Mouse (Mus musculus) embryonic stem cell, embryonic (primary cell): ENCODE measurements around the gene Gm49396.

Experiments used
- CTCF ChIA-PET, 4 experiments: fragments of 300-600 bp in 2 of 4; fragments of 350-600 bp in 2 of 4; sonication (Branson Sonifier 250); formaldehyde crosslinking; loops; one replicate each; lab custom pipeline; 2022; ENCODE audit warnings: inconsistent platforms in 2 of 4; lab: Charles Lee
- POLR2A ChIA-PET, 4 experiments: fragments of 300-600 bp in 2 of 4; fragments of 350-600 bp in 2 of 4; sonication (Branson Sonifier 250); formaldehyde crosslinking; loops; one replicate each; lab custom pipeline; 2022; ENCODE audit warnings: antibody characterized with exemption in 4 of 4, inconsistent platforms in 1 of 4; lab: Charles Lee

The Gm49396 gene

DNA sequence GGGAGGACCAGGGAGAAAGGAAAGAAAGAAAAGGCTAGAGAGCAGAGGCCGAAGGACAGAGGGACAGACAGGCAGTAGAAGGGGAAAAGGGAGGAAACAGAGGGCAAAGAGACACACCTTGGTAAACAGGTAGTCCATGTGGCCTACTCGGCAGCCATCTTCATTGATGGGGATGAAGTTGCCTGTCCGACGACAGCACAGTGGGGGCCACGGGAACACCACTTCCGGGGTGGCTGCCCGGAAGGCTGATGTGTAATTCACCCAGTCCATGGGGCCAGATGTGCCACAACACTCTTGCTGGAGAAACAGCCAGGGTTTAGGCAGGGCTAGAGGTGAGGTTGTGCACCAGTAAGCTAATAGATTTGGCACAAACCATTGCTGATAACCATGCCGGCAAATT, 41.8 kb downstream of the Gm49396 start:
- CTCF ChIA-PET, result interaction anchor here in 3 of 4 experiments (0.6 to 4.4 kb wide), 10 partner anchors 9 to 273 kb away, joined by 3 to 29 read pairs (median 4); partner anchors contain the start of genes Upk1a (in 2 of the 3) and Kmt2b (in 1 of the 3)
- POLR2A ChIA-PET, result interaction anchor here (0.6 to 5.3 kb wide), 18 partner anchors 9 to 352 kb away, joined by 3 to 85 read pairs (median 4); partner anchors contain the start of genes Kmt2b (in 3 of the 4), Cox6b1 (in 1 of the 4), Hspb6 (in 1 of the 4) and Proser3 (in 1 of the 4)

DNA sequence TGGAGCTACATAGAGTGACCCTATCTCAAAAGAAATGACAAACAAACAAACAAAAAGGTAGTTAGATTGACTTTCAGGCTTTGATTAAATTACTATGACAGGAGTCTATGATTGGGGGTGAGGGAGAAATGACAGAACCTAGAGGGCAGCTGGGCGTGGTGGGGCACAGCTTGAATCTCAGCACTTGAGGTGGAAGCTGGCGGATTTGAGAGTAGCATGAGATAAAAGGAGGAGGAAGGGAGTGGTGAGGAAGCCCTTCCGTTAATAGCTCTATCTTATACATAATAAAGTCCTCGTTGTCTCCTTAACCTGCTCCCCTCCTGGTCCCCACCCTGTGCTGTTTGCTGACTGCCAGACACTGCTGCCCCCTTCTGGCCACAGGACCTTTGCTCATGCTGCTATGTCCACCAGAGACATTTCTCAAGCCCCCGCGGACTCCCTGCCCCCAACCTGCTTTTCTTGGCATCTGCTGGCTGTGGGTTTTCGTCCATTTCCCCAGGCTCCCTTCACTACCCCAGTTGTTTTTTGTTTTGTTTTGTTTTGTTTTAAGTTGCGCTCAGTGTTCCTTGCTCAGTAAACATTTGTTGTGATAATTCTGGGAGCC, 44.7 kb downstream of the Gm49396 start:
- ChIA-PET CTCF (interaction anchor here (0.5 to 4.1 kb wide), 71 partner anchors 9 to 450 kb away, joined by 3 to 43 read pairs (median 4); partner anchors contain the start of genes Cox6b1 (in 3 of the 4), Zbtb32 (in 3 of the 4), Gm49396 (in 2 of the 4) and Hspb6 (in 2 of the 4)), POLR2A (interaction anchor here (0.6 to 5.6 kb wide), 48 partner anchors 8 to 329 kb away, joined by 3 to 79 read pairs (median 4); partner anchors contain the start of genes Cox6b1 (in 3 of the 4), Hspb6 (in 3 of the 4), Kmt2b (in 3 of the 4) and Proser3 (in 3 of the 4))

DNA sequence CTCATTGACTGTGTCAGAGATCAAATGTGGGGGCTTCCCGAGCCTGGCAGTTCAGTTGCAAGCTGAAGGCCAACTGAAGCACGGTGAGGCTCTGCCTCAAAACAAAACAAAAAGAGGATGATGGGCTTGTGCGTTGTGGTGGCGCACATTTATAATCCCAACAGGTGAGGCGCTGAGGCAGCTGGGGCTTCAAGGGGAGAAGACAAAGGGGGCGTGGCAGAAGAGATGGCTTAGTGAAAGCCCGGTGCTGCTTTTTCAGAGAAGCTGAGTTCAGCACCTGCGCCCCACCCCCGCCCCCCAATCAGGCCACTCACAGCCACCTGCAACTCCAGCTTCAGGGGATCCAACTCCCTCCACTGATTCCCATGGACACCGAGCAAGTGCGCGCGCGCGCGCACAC, 45.3 kb downstream of the Gm49396 start:
- ChIA-PET CTCF (interaction anchor here (0.5 to 4.1 kb wide), 41 partner anchors 8 to 666 kb away, joined by 3 to 43 read pairs (median 5); partner anchors contain the start of genes Cox6b1 (in 2 of the 4), Kmt2b (in 2 of the 4), Zbtb32 (in 2 of the 4) and E130208F15Rik (in 1 of the 4)), POLR2A (interaction anchor here (0.6 to 5.6 kb wide), 41 partner anchors 8 to 328 kb away, joined by 3 to 79 read pairs (median 4); partner anchors contain the start of genes Cox6b1 (in 3 of the 4), Hspb6 (in 3 of the 4), Kmt2b (in 3 of the 4) and Proser3 (in 3 of the 4))

DNA sequence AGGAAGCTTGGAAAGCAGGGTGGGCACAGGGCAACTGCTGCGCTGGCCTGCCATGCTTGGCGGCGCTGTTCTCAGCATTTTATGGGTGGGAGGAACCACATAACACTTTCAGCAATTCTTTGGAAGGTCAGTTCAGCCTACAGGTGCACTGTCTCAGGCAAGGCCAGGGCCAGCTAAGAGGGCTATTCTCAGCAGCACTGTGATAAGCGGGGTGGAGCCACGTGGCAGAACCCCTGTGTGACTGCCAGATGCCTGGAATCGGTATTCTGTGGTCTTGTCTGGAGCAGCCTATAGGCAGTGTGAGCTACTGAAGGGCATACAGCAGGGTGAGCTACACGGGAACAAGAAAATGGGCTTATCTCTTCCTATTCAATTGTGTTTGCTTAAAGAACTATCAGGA, 46.9 kb downstream of the Gm49396 start:
- ChIA-PET CTCF (interaction anchor here (0.5 to 4.1 kb wide), 19 partner anchors 9 to 488 kb away, joined by 3 to 43 read pairs (median 3); partner anchors contain the start of genes Kmt2b (in 2 of the 4), Zbtb32 (in 2 of the 4), Cox6b1 (in 1 of the 4) and Prodh2 (in 1 of the 4)), POLR2A (interaction anchor here in 2 of 4 experiments (0.6 to 5.6 kb wide), 16 partner anchors 10 to 173 kb away, joined by 3 to 79 read pairs (median 4); partner anchors contain the start of genes Kmt2b (in 2 of the 2), Zbtb32 (in 2 of the 2), Cox6b1 (in 1 of the 2) and Haus5 (in 1 of the 2))

GRCm38 (mm10) chr7:30612654-30613402, 49.7 kb downstream of the Gm49396 start, which contains the start of gene Upk1a:
TSS of gene Upk1a (minus strand) at chr7:30612847.
- POLR2A ChIA-PET, result interaction anchor here in 2 of 4 experiments (0.6 to 5.6 kb wide), 12 partner anchors 10 to 333 kb away, joined by 3 to 58 read pairs (median 5); partner anchors contain the start of genes Kmt2b (in 2 of the 2), Cox6b1 (in 1 of the 2), Thap8 (in 1 of the 2) and Wdr62 (in 1 of the 2)
- CTCF ChIA-PET, result interaction anchor here (0.5 to 3.2 kb wide), 50 partner anchors 9 to 591 kb away, joined by 3 to 29 read pairs (median 4); partner anchors contain the start of genes Cox6b1 (in 2 of the 4), Alkbh6 (in 1 of the 4), Haus5 (in 1 of the 4) and Kmt2b (in 1 of the 4)

DNA sequence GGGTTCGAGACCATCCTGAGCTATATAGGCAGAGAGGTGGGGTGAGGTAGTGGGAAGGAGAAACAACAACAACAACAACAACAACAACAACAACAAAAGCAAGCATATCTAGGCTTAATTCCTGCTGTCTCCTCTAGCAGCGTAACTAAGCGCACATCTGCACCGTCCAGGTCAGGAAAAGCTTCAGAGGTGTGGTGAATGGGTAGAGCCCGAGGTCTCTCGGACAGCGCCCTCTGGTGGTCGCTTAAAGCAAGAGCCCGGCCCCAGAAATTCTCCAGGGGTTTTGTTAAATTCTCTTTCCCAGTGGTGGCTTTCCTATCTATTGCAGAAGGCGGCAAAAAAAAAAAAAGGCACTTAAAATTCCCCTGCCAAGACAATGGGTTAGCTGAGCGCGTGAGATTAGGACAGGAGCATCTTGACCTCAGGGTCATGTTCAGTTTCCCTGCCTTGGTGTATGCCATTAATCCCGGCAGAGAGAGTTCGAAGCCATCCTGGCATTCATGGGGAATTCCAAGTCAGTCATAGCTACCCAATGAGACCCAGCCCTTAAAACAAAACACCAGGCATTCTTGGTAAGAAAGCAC, 50.5 kb downstream of the Gm49396 start:
- ChIA-PET POLR2A (interaction anchor here (0.8 to 5.6 kb wide), 17 partner anchors 9 to 589 kb away, joined by 3 to 58 read pairs (median 8); partner anchors contain the start of genes Cox6b1 (in 3 of the 4), Kmt2b (in 2 of the 4), Hspb6 (in 1 of the 4) and Proser3 (in 1 of the 4)), CTCF (interaction anchor here (0.5 to 3.2 kb wide), 58 partner anchors 9 to 1458 kb away, joined by 3 to 29 read pairs (median 4); partner anchors contain the start of genes Cox6b1 (in 2 of the 4), Kmt2b (in 2 of the 4), Alkbh6 (in 1 of the 4) and Haus5 (in 1 of the 4))

DNA sequence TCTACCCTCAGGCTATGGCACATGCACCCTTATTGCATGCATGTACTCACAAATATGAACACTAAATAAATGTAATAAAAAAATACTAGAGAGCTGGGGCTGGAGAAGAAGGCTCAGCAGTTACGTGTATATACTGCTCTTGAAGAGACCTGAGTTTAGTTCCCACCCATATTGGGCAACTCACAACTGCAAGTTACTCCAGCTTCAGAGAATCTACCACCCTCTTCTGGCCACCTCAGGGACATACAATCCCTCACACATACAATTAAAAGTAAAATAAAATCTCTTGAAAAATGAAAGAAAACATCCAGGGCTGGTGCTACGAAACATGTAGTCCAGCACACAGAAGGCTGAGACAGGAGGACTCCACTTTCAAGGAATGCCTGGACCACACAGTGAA, 51.3 kb downstream of the Gm49396 start:
- CTCF ChIA-PET, result interaction anchor here (0.6 to 3.2 kb wide), 32 partner anchors 10 to 1459 kb away, joined by 3 to 29 read pairs (median 5); partner anchors contain the start of genes Cox6b1 (in 1 of the 4), Kmt2b (in 1 of the 4), Prodh2 (in 1 of the 4) and Proser3 (in 1 of the 4)
- POLR2A ChIA-PET, result interaction anchor here (0.7 to 5.6 kb wide), 20 partner anchors 7 to 590 kb away, joined by 3 to 58 read pairs (median 6); partner anchors contain the start of genes Cox6b1 (in 3 of the 4), Hspb6 (in 2 of the 4), Kmt2b (in 2 of the 4) and Proser3 (in 2 of the 4)

GRCm38 (mm10) chr7:30615049-30615760, 52.1 kb downstream of the Gm49396 start:
- ChIA-PET POLR2A (interaction anchor here (0.7 to 5.6 kb wide), 19 partner anchors 8 to 125 kb away, joined by 3 to 58 read pairs (median 6); partner anchors contain the start of genes Cox6b1 (in 3 of the 4), Hspb6 (in 2 of the 4), Kmt2b (in 2 of the 4) and Proser3 (in 2 of the 4)), CTCF (interaction anchor here (0.6 to 3.2 kb wide), 21 partner anchors 11 to 416 kb away, joined by 3 to 29 read pairs (median 6); partner anchors contain the start of genes Cox6b1 (in 2 of the 4), Capns1 (in 1 of the 4), E130208F15Rik (in 1 of the 4) and Prodh2 (in 1 of the 4))
